ENCODE assay signal across 13 mouse cellular contexts in the genomic region with DNA sequence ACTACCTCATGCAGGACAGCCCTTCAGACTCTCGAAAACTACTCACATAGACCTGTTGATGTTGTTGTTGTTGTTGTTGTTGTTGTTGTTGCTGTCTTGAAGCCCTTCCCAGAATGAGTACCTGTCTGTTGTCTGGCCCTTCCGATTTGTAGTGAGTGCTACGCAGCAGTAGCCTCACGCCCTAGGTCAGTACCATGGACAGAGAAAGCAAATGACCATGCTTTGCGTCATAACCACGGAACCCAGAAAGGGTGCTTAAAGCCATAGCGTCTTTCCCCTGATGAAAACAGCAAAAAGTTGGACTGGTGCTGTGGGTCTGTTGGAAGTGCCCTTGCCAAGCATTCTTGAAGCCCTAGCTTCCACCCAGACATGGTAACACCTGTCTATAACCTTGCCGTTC.
A peak's percentile ranks its signal among the peaks of the same experiment; 100 is the strongest.
DNase-seq lines count a peak whose midpoint lies in the region; ATAC-seq and TF ChIP-seq lines count a peak whose summit lies in the region.
"Had no signal": no experiment of that assay in that cellular context is flagged by ENCODE, and none has a peak within 500 bp of the region (broad histone marks: within the 10 kb centered on the region; RNA-seq: fewer than 3 reads in every experiment).

No protein-coding gene starts in this region.

- peak; percentile 47 for DNase-seq in kidney, postnatal 0 days (ENCODE audit: low spot score)
- DNase-seq in 416B (ENCODE audit: low read depth): peak; percentile 21
- DNase-seq in Muller cell, postnatal 12 days (ENCODE audit: inconsistent ontology term): peak; percentile 6
- DNase-seq in embryonic facial prominence, embryonic 11.5 days (ENCODE audit: low spot score): peak; percentile 76
- DNase-seq in left cerebral cortex, adult 2 months (ENCODE audit: extremely low spot score in 1 of 2, low spot score in 2 of 2): no peak
- DNase-seq in urinary bladder, adult 2 months (ENCODE audit: low spot score): no peak
- DNase-seq: cerebellum, adult 9-11 months; liver, embryonic 13.5 days; right cerebral cortex, adult 18-20 months had no signal

- no peak overlapping the region for H3K27ac ChIP-seq in kidney, postnatal 0 days
- H3K27ac ChIP-seq in kidney, embryonic 16.5 days (ENCODE audit: low read length): no peak overlapping the region
- no peak overlapping the region for H3K27ac ChIP-seq in embryonic facial prominence, embryonic 11.5 days (replicated peaks; ENCODE audit: low read depth, low read length)
- no peak overlapping the region for H3K27ac ChIP-seq in forebrain, embryonic 13.5 days
- no peak overlapping the region for H3K27ac ChIP-seq in left cerebral cortex, adult 2 months
- H3K27ac ChIP-seq: intestine, embryonic 15.5 days; liver, embryonic 13.5 days had no signal

- WGBS in kidney, postnatal 0 days: 33% methylated on average over 8 of the region's 8 CpGs
- 42% methylated on average over 8 of the region's 8 CpGs for WGBS in kidney, embryonic 16.5 days
- 36% methylated on average over 8 of the region's 8 CpGs for WGBS in embryonic facial prominence, embryonic 11.5 days
- 48% methylated on average over 8 of the region's 8 CpGs for WGBS in forebrain, embryonic 13.5 days

- intact Hi-C loops in left cerebral cortex, adult 2 months (cut with DNase I): no loop called here

- H3K4me2 ChIP-seq in kidney, postnatal 0 days (ENCODE audit: low read length): no peak overlapping the region
- no peak overlapping the region for H3K4me2 ChIP-seq in kidney, embryonic 16.5 days (replicated peaks; ENCODE audit: low read depth, low read length)
- H3K4me2 ChIP-seq in embryonic facial prominence, embryonic 11.5 days (ENCODE audit: low read depth, low read length): no peak overlapping the region
- H3K4me2 ChIP-seq in forebrain, embryonic 13.5 days: no peak overlapping the region
- H3K4me2 ChIP-seq: intestine, embryonic 15.5 days; liver, embryonic 13.5 days had no signal

- peak; percentile 57 for ATAC-seq in kidney, postnatal 0 days (replicated peaks; ENCODE audit: low FRiP score, low read depth)
- ATAC-seq in kidney, embryonic 16.5 days (ENCODE audit: low FRiP score, low TSS enrichment): no peak
- no peak for ATAC-seq in embryonic facial prominence, embryonic 11.5 days (replicated peaks; ENCODE audit: insufficient number of reproducible peaks, low FRiP score, low TSS enrichment, low read depth)
- ATAC-seq in forebrain, embryonic 13.5 days: no peak
- ATAC-seq: intestine, embryonic 15.5 days had no signal

- H3K4me3 ChIP-seq in kidney, postnatal 0 days (replicated peaks; ENCODE audit: low read depth, low read length): no peak overlapping the region
- H3K4me3 ChIP-seq in kidney, embryonic 16.5 days (ENCODE audit: low read length): no peak overlapping the region
- H3K4me3 ChIP-seq in embryonic facial prominence, embryonic 11.5 days (ENCODE audit: low read depth, low read length): no peak overlapping the region
- no peak overlapping the region for H3K4me3 ChIP-seq in forebrain, embryonic 13.5 days
- no peak overlapping the region for H3K4me3 ChIP-seq in left cerebral cortex, adult 2 months
- H3K4me3 ChIP-seq: erythroblast, embryonic 14.5 days; intestine, embryonic 15.5 days; liver, embryonic 13.5 days had no signal

- H3K36me3 ChIP-seq in kidney, postnatal 0 days (ENCODE audit: insufficient read depth, low read length): no peaks in the 10 kb centered on the region
- no peaks in the 10 kb centered on the region for H3K36me3 ChIP-seq in kidney, embryonic 16.5 days (ENCODE audit: insufficient read depth, low read length)
- H3K36me3 ChIP-seq in embryonic facial prominence, embryonic 11.5 days (replicated peaks; ENCODE audit: control insufficient read depth, insufficient read depth, low read depth, low read length): no peaks in the 10 kb centered on the region
- no peaks in the 10 kb centered on the region for H3K36me3 ChIP-seq in forebrain, embryonic 13.5 days (ENCODE audit: poor library complexity, severe bottlenecking)
- H3K36me3 ChIP-seq: intestine, embryonic 15.5 days; liver, embryonic 13.5 days had no signal

- no peaks in the 10 kb centered on the region for H3K4me1 ChIP-seq in kidney, postnatal 0 days (replicated peaks; ENCODE audit: insufficient read depth, low read length)
- no peaks in the 10 kb centered on the region for H3K4me1 ChIP-seq in kidney, embryonic 16.5 days (ENCODE audit: insufficient read depth, low read length)
- H3K4me1 ChIP-seq in embryonic facial prominence, embryonic 11.5 days (ENCODE audit: control insufficient read depth, insufficient read depth, low read length): no peaks in the 10 kb centered on the region
- H3K4me1 ChIP-seq in forebrain, embryonic 13.5 days: no peaks in the 10 kb centered on the region
- H3K4me1 ChIP-seq: intestine, embryonic 15.5 days; liver, embryonic 13.5 days had no signal

- no peak for TF ChIP-seq CTCF in kidney, postnatal 0 days (IDR thresholded peaks at IDR 0.05; ENCODE audit: low read depth)
- no peak for TF ChIP-seq CTCF in left cerebral cortex, adult 2 months (IDR thresholded peaks at IDR 0.05)

- no peaks in the 10 kb centered on the region for H3K27me3 ChIP-seq in kidney, postnatal 0 days (ENCODE audit: insufficient read depth, low read length)
- H3K27me3 ChIP-seq in kidney, embryonic 16.5 days (ENCODE audit: insufficient read depth, low read length): no peaks in the 10 kb centered on the region
- H3K27me3 ChIP-seq in embryonic facial prominence, embryonic 11.5 days (ENCODE audit: control insufficient read depth, insufficient read depth, low read length): no peaks in the 10 kb centered on the region
- no peaks in the 10 kb centered on the region for H3K27me3 ChIP-seq in forebrain, embryonic 13.5 days
- H3K27me3 ChIP-seq: intestine, embryonic 15.5 days; liver, embryonic 13.5 days had no signal

- H3K9ac ChIP-seq in kidney, postnatal 0 days (ENCODE audit: low read depth, low read length): no peak overlapping the region
- H3K9ac ChIP-seq in kidney, embryonic 16.5 days (replicated peaks; ENCODE audit: low read length): no peak overlapping the region
- no peak overlapping the region for H3K9ac ChIP-seq in embryonic facial prominence, embryonic 11.5 days (replicated peaks; ENCODE audit: low read length)
- no peak overlapping the region for H3K9ac ChIP-seq in forebrain, embryonic 13.5 days
- H3K9ac ChIP-seq: intestine, embryonic 15.5 days; liver, embryonic 13.5 days had no signal

- H3K9me3 ChIP-seq in kidney, postnatal 0 days (replicated peaks; ENCODE audit: low read length): no peaks in the 10 kb centered on the region
- H3K9me3 ChIP-seq in kidney, embryonic 16.5 days (ENCODE audit: low read length): no peaks in the 10 kb centered on the region
- no peaks in the 10 kb centered on the region for H3K9me3 ChIP-seq in embryonic facial prominence, embryonic 11.5 days (replicated peaks; ENCODE audit: control insufficient read depth, low read length)
- H3K9me3 ChIP-seq in forebrain, embryonic 13.5 days (replicated peaks): no peaks in the 10 kb centered on the region
- H3K9me3 ChIP-seq: intestine, embryonic 15.5 days; liver, embryonic 13.5 days had no signal

Comparison
In these comparisons a context has a peak if more than half of its experiments do, and no peak if none do; other contexts are left out.
1. DNase-seq: peak in kidney, postnatal 0 days (single experiment), 416B (single experiment), Muller cell, postnatal 12 days (single experiment) and embryonic facial prominence, embryonic 11.5 days (single experiment); none in left cerebral cortex, adult 2 months (0 of 2) and urinary bladder, adult 2 months (single experiment).